Mouse (Mus musculus) lung, postnatal 0 days (tissue): ENCODE measurements around the gene Khdc4.

ENCODE experiments used
- CTCF ChIP-seq: IDR thresholded peaks from 2 replicates; pipeline ENCODE4 v1.5.1; 2016; ENCODE audit warnings: antibody characterized with exemption, mild to moderate bottlenecking
- EP300 ChIP-seq: IDR thresholded peaks from 2 replicates; pipeline ENCODE4 v1.6.1; 2016; ENCODE audit warnings: antibody characterized with exemption, mild to moderate bottlenecking, control low read depth

DNA sequence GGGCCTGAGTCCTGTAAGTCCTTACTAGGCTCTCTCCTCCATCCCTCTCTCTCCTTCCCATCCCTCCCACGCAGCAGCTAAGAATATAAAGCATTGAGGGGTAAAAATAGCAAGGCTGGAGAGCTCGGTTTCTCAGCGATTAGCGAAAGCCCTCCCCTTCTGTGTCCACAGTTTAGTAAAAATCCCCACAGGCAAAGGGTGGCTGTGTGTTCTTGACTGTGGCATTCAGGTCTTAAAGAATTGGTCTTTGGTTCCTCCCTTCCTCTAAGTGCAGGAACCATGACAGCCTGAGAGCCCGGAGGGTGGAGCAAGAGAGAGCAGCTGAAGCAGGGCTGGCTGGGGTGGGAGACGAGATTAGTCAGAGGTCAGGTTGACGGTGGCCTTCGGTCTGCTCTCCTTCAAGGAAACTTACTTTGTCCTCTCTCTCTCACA, 49.0 kb upstream of the Khdc4 start:
- no peak for TF ChIP-seq CTCF
- no peak for TF ChIP-seq EP300
